Mouse (Mus musculus): ENCODE results near the gene Gm5483.

Gm5483 gene

GRCm38 (mm10) chr16:36183912-36184311, at the start of gene Gm5483:
Gm5483 (plus strand) TSS chr16:36184212.
- 92% methylated on average over 4 of the region's 4 CpGs for WGBS

GRCm38 (mm10) chr16:36138201-36138600, 45.8 kb upstream of the Gm5483 start:
- 74% methylated on average over 2 of the region's 2 CpGs for WGBS

GRCm38 (mm10) chr16:36156402-36156975, 27.5 kb upstream of the Gm5483 start, which contains the start of gene Stfa2l1:
Stfa2l1 (plus strand) TSS chr16:36156811.

GRCm38 (mm10) chr16:36167841-36168240, 16.2 kb upstream of the Gm5483 start:
- WGBS: 68% methylated on average over 10 of the region's 10 CpGs

- WGBS: 90% methylated on average over 2 of the region's 2 CpGs
Observed at GRCm38 (mm10) chr16:36179910-36180309, 4.1 kb upstream of the Gm5483 start.

- WGBS: 60% methylated on average over 19 of the region's 19 CpGs
Observed at GRCm38 (mm10) chr16:36199226-36199625, 15.2 kb downstream of the Gm5483 start.

GRCm38 (mm10) chr16:36203846-36204245, 19.8 kb downstream of the Gm5483 start:
- 75% methylated on average over 5 of the region's 5 CpGs for WGBS

GRCm38 (mm10) chr16:36205684-36206083, 21.7 kb downstream of the Gm5483 start:
- WGBS: 66% methylated on average over 2 of the region's 2 CpGs

- 90% methylated on average over 2 of the region's 2 CpGs for WGBS
Observed at GRCm38 (mm10) chr16:36209967-36210453, 26.0 kb downstream of the Gm5483 start, which contains the start of gene Gm5416. Gm5416 (plus strand) TSS chr16:36210403.

GRCm38 (mm10) chr16:36221168-36221567, 37.2 kb downstream of the Gm5483 start, which contains the start of gene 2010005H15Rik:
2010005H15Rik (plus strand) TSS chr16:36221468.
- 92% methylated on average over 7 of the region's 7 CpGs for WGBS
